Mouse (Mus musculus): ENCODE results near the gene Olfr1373. TPM values are rescaled to one million over a fixed set of nuclear protein-coding genes. Genes with fewer than 3 reads are reported as not detected.

Olfr1373 gene
- polyA plus RNA-seq, 2 experiments, result not detected

DNA sequence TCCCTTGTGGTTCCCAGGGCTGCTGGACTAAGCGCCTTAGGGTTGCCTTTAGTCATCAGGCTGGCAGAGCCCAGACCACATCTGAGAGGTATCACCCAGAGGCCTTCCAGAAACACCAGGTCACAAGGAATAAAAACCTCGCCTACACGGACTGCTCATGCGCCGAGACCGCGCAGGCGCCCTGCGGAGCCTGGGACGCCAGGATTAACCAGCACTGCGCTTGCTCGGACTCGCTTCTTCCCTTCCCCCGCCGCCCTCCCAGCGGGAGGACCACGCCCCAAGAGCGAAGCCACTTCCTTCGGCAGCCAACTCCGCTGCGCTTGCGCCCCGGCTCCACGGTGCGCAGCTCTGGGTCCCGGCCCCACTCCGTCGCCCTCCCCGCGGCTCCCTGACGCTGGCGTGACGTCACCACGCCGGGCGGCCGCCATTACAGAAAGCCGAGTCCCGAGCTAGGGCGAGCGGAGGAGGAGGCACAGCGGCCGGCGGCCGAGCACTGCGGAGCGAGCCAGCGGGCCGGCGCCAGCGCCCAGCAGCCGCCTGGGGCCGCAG, 46.9 kb downstream of the Olfr1373 start, which contains the start of gene Ppp2ca:
TSS of gene Ppp2ca (plus strand) at position 284 of the 549 bp plus-strand sequence.
- Histone ChIP-seq H3K4me2 (replicated peaks; ENCODE audit: low read depth, low read length, severe bottlenecking) (peak within 1 kb of the TSS; percentile 86), H3K4me3 (replicated peaks; ENCODE audit: low read length) (peak within 1 kb of the TSS; percentile 99), H3K36me3 (ENCODE audit: control insufficient read depth, insufficient read depth, low read length) (no peaks in the 10 kb centered on the region), H3K4me1 (ENCODE audit: control insufficient read depth, insufficient read depth, low read length) (peaks cover 18% of the 10 kb centered on the region), H3K27ac (replicated peaks; ENCODE audit: low read depth, low read length) (peak within 1 kb of the TSS; percentile 100), H3K9ac (ENCODE audit: low read depth, low read length, severe bottlenecking) (peak within 1 kb of the TSS; percentile 99), H3K9me3 (ENCODE audit: control insufficient read depth, low read length) (no peaks in the 10 kb centered on the region), H3K27me3 (ENCODE audit: control insufficient read depth, insufficient read depth, low read length) (no peaks in the 10 kb centered on the region)
- TF ChIP-seq POLR2A (IDR thresholded peaks at IDR 0.05; ENCODE audit: borderline replicate concordance, extremely low read depth, insufficient read depth, insufficient read length), result no peak
- DNase-seq (ENCODE audit: low spot score) (peak; percentile 98), ATAC-seq (ENCODE audit: low FRiP score, low read depth) (peak; percentile 98)
- WGBS, result 2% methylated on average over 17 of the region's 53 CpGs

DNA sequence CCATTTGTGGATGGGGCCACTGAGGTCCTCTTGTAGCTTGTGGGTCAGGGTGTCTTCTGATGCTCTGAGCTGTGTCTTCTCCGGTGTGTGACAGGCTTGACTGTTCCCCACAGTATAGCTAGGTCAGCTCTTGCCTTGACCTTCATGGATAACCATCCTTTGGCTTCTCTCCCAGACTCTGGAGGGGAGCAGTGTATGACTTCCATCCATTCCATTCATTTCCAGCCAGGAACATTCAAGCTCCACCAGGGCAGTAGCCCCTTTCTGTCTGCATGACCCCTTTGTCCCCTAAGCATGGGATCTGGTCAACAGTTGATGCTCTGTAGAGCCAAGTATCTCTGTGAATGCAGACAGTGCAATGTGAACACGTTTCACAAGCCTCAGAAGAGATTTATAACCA, 47.7 kb downstream of the Olfr1373 start:
- Histone ChIP-seq H3K4me1 (ENCODE audit: control insufficient read depth, insufficient read depth, low read length) (peaks cover 18% of the 10 kb centered on the region), H3K4me3 (replicated peaks; ENCODE audit: low read length) (no peak overlapping the region), H3K9me3 (ENCODE audit: control insufficient read depth, low read length) (no peaks in the 10 kb centered on the region), H3K9ac (ENCODE audit: low read depth, low read length, severe bottlenecking) (no peak overlapping the region), H3K36me3 (ENCODE audit: control insufficient read depth, insufficient read depth, low read length) (no peaks in the 10 kb centered on the region), H3K27ac (replicated peaks; ENCODE audit: low read depth, low read length) (no peak overlapping the region), H3K27me3 (ENCODE audit: control insufficient read depth, insufficient read depth, low read length) (no peaks in the 10 kb centered on the region), H3K4me2 (replicated peaks; ENCODE audit: low read depth, low read length, severe bottlenecking) (no peak overlapping the region)
- ATAC-seq (ENCODE audit: low FRiP score, low read depth) (no peak), DNase-seq (ENCODE audit: low spot score) (no peak)
- no peak for TF ChIP-seq POLR2A (IDR thresholded peaks at IDR 0.05; ENCODE audit: borderline replicate concordance, extremely low read depth, insufficient read depth, insufficient read length)
- WGBS, result 74% methylated on average over 2 of the region's 2 CpGs

DNA sequence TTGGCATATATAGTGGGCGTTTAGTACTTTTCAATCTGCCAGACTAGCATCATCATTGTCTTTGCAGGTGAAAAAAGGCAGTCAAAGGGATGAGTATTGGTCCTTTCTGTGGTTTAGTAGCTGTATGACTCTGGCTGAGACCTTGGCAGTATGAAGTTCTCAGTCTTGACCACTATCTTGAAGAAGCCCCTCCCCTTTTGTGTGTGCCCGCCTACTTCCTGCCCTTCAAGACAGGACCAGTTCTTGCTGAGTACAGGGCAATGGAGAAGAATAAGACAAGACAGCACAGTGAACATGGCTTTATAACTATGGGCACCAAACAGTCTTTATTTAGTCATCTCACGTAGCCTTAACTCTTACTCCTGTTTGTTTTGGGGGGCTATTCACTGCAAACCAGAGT, 48.3 kb downstream of the Olfr1373 start:
- Histone ChIP-seq H3K27me3 (ENCODE audit: control insufficient read depth, insufficient read depth, low read length) (no peaks in the 10 kb centered on the region), H3K9me3 (ENCODE audit: control insufficient read depth, low read length) (no peaks in the 10 kb centered on the region), H3K4me2 (replicated peaks; ENCODE audit: low read depth, low read length, severe bottlenecking) (no peak overlapping the region), H3K36me3 (ENCODE audit: control insufficient read depth, insufficient read depth, low read length) (no peaks in the 10 kb centered on the region), H3K27ac (replicated peaks; ENCODE audit: low read depth, low read length) (no peak overlapping the region), H3K9ac (ENCODE audit: low read depth, low read length, severe bottlenecking) (no peak overlapping the region), H3K4me3 (replicated peaks; ENCODE audit: low read length) (no peak overlapping the region), H3K4me1 (ENCODE audit: control insufficient read depth, insufficient read depth, low read length) (peaks cover 18% of the 10 kb centered on the region)
- WGBS, result 77% methylated on average over 3 of the region's 3 CpGs
- ATAC-seq (ENCODE audit: low FRiP score, low read depth), result no peak
- TF ChIP-seq POLR2A (IDR thresholded peaks at IDR 0.05; ENCODE audit: borderline replicate concordance, extremely low read depth, insufficient read depth, insufficient read length), result no peak
- DNase-seq (ENCODE audit: low spot score), result no peak

Small RNA genes lying within 50 kb of the gene (microRNA-seq; reads per million reads assigned to microRNA genes)
- gene Gm24157 (not detected), gene Mir3061 (6.0 reads per million, percentile 16 among the genes with 10 or more reads in this experiment)

Other genes with a start within 250 kb of the Olfr1373 start
- 42.5 and 44.6 TPM in 2 replicates for gene Cdkn2aipnl, start 177.9 kb downstream of the Olfr1373 start, polyA plus RNA-seq (2012; rRNA removed)
- 93.3 and 103 TPM in 2 replicates for gene Cdkn2aipnl, start 177.9 kb downstream of the Olfr1373 start, polyA plus RNA-seq (2014; fragmentation: Nextera tagmentation; extraction: Ambion mirVana)
- gene Ube2b, start 144.8 kb downstream of the Olfr1373 start, polyA plus RNA-seq (2012; rRNA removed), result 194 and 211 TPM in 2 replicates
- 141 and 151 TPM in 2 replicates for gene Ube2b, start 144.8 kb downstream of the Olfr1373 start, polyA plus RNA-seq (2014; fragmentation: Nextera tagmentation; extraction: Ambion mirVana)
- 6.9 and 9.5 TPM in 2 replicates for gene Cdkl3, start 141.3 kb downstream of the Olfr1373 start, polyA plus RNA-seq (2012; rRNA removed)
- gene Cdkl3, start 141.3 kb downstream of the Olfr1373 start, polyA plus RNA-seq (2014; fragmentation: Nextera tagmentation; extraction: Ambion mirVana), result 11.9 and 12.3 TPM in 2 replicates
- 63.9 and 65.6 TPM in 2 replicates for gene Ppp2ca, start 46.8 kb downstream of the Olfr1373 start, polyA plus RNA-seq (2012; rRNA removed)
- 88.4 and 93.6 TPM in 2 replicates for gene Ppp2ca, start 46.8 kb downstream of the Olfr1373 start, polyA plus RNA-seq (2014; fragmentation: Nextera tagmentation; extraction: Ambion mirVana)
- gene Olfr1371, start 68.5 kb upstream of the Olfr1373 start, polyA plus RNA-seq (2012; rRNA removed), result not detected in 2 replicates
- not detected in 2 replicates for gene Olfr1371, start 68.5 kb upstream of the Olfr1373 start, polyA plus RNA-seq (2014; fragmentation: Nextera tagmentation; extraction: Ambion mirVana)
- gene Skp1a, start 86.5 kb upstream of the Olfr1373 start, polyA plus RNA-seq (2012; rRNA removed), result 134 and 172 TPM in 2 replicates
- gene Skp1a, start 86.5 kb upstream of the Olfr1373 start, polyA plus RNA-seq (2014; fragmentation: Nextera tagmentation; extraction: Ambion mirVana), result 746 and 751 TPM in 2 replicates
- gene Tcf7, start 137.5 kb upstream of the Olfr1373 start, polyA plus RNA-seq (2012; rRNA removed), result 14.0 and 17.6 TPM in 2 replicates
- gene Tcf7, start 137.5 kb upstream of the Olfr1373 start, polyA plus RNA-seq (2014; fragmentation: Nextera tagmentation; extraction: Ambion mirVana), result 13.2 and 14.4 TPM in 2 replicates
- 157 and 158 TPM in 2 replicates for gene Vdac1, start 215.3 kb upstream of the Olfr1373 start, polyA plus RNA-seq (2012; rRNA removed)
- gene Vdac1, start 215.3 kb upstream of the Olfr1373 start, polyA plus RNA-seq (2014; fragmentation: Nextera tagmentation; extraction: Ambion mirVana), result 207 and 218 TPM in 2 replicates

All from limb, embryonic 14.5 days (tissue).